Mouse (Mus musculus) neutrophil, adult 5-6 weeks (primary cell): ENCODE measurements around the gene Hnrnpdl. TPM values are rescaled to one million over a fixed set of nuclear protein-coding genes. Genes with fewer than 3 reads are reported as not detected.

Source experiments
- ATAC-seq: fragments of 151-379, 151-347 bp; 2 replicates; pipeline ENCODE4 v1.8.0; 2017; ENCODE audit warnings: mild to moderate bottlenecking, moderate TSS enrichment; ENCODE audit not compliant: insufficient number of reproducible peaks, poor library complexity, low FRiP score, severe bottlenecking; ENCODE audit errors: extremely low read depth
- total RNA-seq: library from RNA; stranded (forward); fragments of 200-1000 nt; gene quantifications from 2 replicates; pipeline ENCODE4 v1.2.3, GENCODE M21; 2017

The Hnrnpdl gene
- total RNA-seq, 1 experiment from 2014 or later, result 480 TPM

DNA sequence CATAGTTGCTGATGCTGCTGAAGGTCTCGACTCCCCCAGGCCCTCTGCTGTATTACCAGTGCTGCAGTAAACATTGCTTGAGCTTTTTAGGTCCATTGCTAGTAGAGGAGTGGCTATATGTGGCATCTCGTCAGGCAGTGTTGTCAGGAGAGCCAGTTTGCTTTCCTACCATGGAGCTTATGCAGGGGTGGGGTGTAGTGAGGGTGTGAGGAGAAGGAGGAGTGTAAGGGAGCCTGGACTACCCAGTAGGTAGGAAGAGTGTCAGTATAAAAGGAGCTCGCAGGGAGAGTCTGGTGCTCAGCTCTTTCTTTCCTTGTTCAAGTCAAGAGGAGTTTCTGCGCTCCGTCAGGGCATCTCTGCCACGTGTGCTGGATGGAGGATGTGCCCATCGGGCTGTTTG lies 13.3 kb upstream of the Hnrnpdl start:
- ATAC-seq, result no peak

DNA sequence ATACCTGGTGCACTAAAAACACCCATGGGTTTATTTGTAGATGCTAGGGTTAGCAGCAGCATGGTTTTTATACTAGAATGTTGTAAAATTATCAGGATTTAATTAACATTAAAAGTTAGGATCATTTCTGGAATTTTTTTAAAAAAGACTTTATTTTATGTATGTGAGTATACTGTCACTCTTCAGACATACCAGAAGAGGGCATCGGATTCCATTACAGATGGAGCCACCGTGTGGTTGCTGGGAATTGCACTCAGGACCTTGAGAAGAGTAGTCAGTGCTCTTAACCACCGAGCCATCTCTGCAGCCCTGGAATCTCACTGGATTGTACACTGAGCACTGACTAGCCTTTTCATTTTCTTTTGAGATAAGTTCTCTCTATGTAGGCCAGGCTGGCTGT lies 10.4 kb upstream of the Hnrnpdl start:
- no peak for ATAC-seq

- ATAC-seq, result no peak
These were observed 8.4 kb upstream of the Hnrnpdl start for GRCm38 (mm10) chr5:100047871-100048270.

DNA sequence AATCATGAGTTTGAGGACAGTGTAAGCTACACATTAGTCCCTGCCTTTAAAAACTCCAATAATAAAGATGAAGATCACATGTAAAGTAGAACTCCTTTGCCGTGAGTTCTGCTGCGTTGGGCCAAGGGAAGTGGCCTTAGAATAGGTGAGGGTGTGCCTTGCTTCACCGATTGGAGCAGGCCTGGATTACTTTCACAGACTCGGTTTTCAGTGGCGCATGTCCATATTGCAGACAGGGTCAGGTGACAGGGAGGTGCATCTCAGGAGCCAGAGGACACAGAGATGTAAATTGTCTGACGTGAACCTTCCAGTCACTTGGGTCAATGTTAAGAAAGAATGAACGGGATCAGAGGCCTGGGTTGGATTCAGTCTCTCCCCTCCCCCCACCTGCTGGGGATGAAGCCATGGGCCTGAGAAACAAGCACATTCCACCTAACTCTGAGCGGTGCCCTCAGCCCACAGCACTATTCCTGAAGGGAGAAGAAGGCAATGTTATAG lies 7.7 kb upstream of the Hnrnpdl start:
- ATAC-seq, result no peak

DNA sequence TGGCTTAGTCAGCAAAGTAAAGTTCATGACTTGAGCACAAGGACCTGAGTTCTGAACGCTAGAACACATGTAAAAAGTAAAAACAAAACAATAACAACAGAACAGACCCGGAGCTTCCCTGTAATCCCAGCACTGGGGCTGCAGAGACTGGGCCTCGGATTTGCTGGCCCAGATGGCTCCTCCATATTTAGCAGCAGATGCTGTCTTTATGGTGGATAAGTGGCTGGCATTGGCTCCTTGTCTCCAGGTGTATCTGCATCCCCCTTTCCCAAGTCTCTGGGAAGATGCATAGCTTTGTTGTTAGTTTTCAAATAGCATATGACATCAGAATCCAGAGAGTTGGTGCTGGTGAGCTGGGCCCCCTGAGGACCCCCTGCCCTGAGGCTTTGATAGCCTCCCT lies 6.6 kb upstream of the Hnrnpdl start:
- no peak for ATAC-seq

- no peak for ATAC-seq
These were observed 5.2 kb upstream of the Hnrnpdl start for GRCm38 (mm10) chr5:100044621-100045020.

DNA sequence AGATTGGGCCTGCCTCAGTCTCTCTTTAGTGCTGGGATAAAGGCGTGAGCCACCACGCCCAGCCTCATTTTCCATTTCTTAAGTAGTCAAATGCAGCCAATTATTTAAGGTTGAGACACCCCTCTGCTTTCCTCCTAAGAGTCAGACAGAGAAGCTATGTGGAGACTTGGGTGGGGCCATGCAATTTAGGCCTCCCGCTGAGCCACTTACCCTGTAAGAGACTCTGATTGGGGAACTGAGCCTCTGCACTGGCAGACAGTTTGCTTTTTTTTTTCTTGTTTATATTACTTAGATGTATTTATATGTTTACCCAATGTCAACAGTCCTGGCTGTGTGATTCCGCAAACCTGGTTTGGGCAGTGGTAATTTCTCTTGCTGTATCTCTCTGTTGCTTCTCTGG lies 4.6 kb upstream of the Hnrnpdl start:
- ATAC-seq, result no peak

DNA sequence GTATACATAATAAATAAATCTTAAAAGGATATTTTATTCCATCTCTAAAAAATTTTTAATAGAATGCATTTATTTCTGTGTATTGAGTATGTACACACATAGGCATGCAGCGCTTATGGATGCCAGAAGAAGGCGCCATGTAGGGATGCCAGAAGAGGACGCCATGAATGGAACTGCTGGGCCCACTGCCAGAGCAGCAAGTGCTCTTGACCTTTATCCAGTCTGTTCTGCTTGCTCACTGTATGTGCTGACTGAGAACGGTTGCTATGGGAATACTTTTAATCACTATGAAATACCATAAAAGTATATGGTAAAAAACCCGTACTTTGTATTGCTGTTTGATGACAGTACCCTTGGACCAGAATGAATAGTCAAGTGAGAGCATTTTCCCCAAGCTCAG lies 3.9 kb upstream of the Hnrnpdl start:
- no peak for ATAC-seq

- ATAC-seq, result no peak
These were observed 3.0 kb upstream of the Hnrnpdl start for GRCm38 (mm10) chr5:100042467-100042866.

- ATAC-seq, result no peak
These were observed 1.8 kb upstream of the Hnrnpdl start for GRCm38 (mm10) chr5:100041272-100041671.

DNA sequence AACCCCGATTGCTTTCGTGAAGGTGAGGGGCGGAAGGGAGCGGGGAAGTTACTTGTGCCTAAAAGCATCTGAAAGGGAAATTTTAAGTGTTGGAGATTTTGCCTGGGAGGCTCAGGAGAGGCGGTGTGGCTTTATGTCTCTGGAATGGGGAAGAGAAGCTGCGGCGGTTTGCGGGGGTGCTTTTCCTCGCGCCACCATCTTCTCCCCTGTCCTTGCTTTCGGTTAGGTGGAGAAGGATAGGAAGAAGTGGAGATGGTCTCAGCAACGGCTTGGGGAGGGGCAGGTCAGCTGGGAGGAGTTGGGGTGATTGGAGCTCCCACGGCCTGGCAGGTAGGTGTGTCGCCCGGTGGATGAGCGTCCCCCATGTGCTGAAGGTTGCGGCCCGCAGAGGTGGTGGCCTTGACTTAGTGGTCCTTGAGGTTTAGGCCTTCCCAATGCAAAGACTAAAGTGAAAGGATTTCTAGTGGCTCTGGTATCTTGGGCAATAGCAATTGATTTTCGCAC lies 869 bp upstream of the Hnrnpdl start:
- no peak for ATAC-seq

GRCm38 (mm10) chr5:100038714-100039601 lies 506 bp downstream of the Hnrnpdl start:
- ATAC-seq, result peak; percentile 72

- peak; percentile 5; the same call in 1 of the 2 replicates for ATAC-seq
These were observed 1.3 kb downstream of the Hnrnpdl start for GRCm38 (mm10) chr5:100037965-100038713.

DNA sequence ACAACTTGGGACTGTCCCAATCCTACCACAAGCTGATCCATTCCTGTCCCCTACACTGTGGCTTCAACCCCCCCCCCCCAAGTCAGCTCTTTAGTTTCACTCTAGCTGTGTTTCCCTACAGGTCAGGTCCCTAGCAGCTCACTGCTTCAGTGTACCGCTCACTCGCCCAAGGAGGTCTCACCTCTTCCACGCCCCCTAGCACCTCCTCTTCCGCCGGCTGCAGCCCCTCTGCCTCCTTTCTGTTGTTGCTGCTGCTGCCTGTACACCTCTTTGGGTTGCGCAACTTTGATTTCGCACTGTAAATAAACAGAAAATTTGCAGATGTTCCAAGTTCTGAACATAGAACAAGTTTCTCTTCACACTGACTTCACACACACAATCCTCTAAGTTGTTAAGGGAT lies 2.8 kb downstream of the Hnrnpdl start:
- ATAC-seq, result no peak

GRCm38 (mm10) chr5:100035950-100036349 lies 3.5 kb downstream of the Hnrnpdl start:
- ATAC-seq, result no peak

DNA sequence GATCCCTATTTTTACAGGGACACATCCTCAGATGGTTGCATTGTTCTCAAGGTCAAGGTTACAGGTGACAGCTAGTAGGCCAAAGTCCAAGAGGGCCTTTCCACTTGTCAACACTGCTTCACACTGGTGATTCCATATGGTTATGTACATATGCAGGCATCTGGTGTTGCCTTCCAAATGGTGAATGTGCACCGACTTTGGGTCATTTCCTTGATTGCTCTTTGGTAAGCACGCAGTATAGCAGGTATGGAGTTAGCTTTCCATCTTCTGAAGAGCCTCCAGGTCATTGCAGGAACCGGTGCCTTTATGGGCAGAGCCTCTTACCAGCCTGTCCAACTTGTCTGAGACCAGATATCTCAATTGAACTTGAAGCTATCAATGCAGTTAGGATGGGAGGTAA lies 6.8 kb downstream of the Hnrnpdl start:
- no peak for ATAC-seq

GRCm38 (mm10) chr5:100032107-100032506 lies 7.4 kb downstream of the Hnrnpdl start:
- no peak for ATAC-seq

DNA sequence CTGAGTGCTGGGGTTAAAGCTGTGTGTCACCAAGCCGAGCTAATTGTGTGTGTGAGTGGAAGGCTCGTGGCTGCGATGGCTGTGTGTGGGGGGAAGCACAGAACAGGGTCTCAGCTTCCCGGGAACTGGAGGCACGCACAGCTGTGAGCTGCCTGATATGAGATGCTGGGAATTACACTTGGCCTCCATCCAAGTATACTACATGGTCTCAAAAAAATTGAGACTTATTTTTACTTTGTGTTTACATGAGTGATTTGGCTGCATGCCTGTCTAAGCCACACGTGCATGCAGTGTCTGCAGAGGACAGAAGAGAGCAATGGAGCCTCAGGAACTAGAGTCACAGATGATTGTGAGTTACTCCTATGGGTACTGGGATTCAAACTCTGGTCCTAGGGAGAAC lies 9.4 kb downstream of the Hnrnpdl start:
- ATAC-seq, result no peak

GRCm38 (mm10) chr5:100024868-100025267 lies 14.6 kb downstream of the Hnrnpdl start:
- ATAC-seq, result no peak

- ATAC-seq, result no peak
These were observed 15.1 kb downstream of the Hnrnpdl start for GRCm38 (mm10) chr5:100024403-100024802.
